Mouse (Mus musculus) left cerebral cortex, postnatal 14 days (tissue): Measurements from ENCODE around the gene Hacl1. TPM values are rescaled to one million over a fixed set of nuclear protein-coding genes. Genes with fewer than 3 reads are reported as not detected.

Source experiments
- DNase-seq, 2 experiments: peaks; one replicate each; pipeline ENCODE4 v3.0.0; 2021 to 2022; ENCODE audit warnings: low spot score in 2 of 2, mixed read lengths in 1 of 2
- intact Hi-C: fragments of 180-260 bp; cut with DNase I; formaldehyde crosslinking; loops from one replicate; pipeline ENCODE4 v1.15.1; 2025
- total RNA-seq, 2 experiments: library from RNA; stranded (reverse); gene quantifications; 2 replicates each; pipeline ENCODE4 v1.2.3; 2021

The Hacl1 gene
- total RNA-seq, 2 experiments from 2014 or later = 5.0 to 6.9 TPM

DNA sequence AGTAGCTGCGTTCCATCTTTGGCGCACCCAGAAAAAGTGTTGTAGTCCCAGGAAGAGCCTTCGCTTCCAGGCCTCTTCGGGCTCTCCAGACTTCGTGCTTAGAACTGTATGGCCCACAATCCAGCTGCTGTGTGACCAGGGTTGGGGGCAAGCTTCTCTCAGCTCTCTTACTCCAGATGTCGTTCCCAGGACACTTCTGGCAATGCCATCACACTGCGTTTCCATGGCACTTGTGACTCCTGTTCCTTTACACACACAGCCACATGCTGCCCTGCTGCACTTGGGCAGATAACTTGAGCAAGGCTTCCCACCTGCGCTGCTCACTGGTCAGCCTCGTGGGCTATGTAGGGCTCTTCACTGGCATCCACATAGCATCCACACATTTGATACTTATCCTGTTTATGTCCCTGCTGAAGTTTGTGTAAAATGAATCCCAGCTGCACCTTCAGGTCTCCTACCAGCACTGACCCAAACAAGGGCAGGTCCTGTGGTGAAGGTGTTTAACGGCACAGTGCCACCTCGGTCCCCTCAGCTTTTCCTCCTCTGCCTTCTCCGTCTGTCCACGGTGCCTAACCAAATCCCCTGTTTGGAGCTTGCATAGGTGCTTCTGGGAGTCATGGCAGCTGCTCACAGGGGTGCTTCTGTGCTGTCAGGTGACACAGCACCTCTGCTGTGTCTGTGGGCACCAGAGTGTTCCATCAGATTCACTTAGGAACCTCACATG lies 22.5 kb upstream of the Hacl1 start:
- DNase-seq = no peak
- intact Hi-C loops = no loop called here

DNA sequence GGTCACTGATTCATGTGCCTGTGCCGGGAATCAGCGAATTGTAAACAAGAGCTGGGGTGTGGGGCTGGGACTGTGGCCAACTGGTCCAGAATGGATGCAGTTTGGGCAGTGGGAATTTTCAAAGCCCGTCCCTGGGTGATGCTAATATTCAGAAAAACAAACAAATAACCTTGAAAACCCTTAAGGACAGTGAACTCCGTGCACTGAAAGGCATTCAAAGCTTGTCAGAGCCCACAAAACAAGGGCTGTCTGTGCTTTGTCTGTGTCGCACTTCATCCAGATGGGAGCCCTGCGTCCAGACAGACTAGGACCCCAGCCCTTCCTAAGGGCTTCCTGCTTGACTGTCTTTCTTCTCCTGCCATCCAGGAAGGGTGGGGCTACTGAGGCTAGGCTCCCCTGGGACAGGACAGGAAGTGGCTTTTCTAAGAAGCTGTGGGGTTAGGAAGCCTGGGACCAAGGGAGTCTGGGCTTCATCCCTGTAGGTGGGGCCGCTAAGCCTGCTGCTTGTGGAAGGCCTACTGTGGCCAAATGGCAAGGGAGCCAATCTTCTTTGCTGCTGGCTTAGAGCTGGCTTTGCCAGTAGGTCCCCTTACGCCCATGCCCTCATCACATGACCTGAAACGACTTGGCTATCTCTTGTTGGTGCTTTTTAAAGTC lies 21.6 kb upstream of the Hacl1 start:
- DNase-seq = no peak
- intact Hi-C loops = no loop called here

DNA sequence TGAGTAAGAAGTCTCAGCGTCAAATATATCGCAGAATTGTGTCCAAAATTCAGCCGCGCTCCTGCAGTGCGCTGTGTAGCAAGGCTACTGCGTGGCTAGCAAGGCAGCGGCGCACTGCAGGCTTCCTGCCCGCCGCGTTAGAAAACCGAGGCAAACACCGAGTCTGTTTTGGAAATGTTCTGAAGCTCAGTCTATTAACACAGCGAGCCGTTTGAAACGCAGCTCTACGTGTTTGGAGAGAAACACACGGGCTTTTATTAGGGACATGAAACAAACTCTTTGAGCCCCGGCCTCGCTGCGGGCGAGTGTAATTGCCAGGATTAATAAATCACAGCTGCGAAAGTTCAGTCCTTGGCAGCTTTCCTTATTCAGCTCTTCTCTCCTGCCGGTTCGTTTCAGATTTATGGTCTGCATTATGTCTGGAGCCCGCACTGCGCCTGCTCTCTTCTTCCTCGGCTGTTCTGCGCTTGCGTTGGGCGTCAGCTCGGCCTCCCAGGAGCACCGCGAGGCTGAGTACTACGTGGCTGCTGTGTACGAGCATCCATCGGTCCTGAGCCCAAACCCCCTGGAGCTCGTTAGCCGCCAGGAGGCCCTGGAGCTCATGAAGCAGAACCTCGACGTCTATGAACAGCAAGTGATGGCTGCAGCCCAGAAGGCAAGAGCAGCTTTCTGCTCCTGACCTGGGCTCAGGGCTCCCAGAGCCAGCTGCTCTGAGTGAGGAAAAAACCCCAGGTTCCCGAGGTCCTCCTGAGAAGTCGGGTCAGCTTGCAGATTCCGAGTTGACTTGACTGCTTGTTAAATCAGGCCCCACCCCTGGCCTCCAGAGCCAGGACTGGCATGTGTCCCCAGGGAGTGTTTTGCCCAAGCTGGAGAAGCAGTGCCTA lies 20.8 kb upstream of the Hacl1 start:
- intact Hi-C loops = loop anchor here (2.0 kb wide), 1 partner anchor 119 kb away; no protein-coding TSS in a partner anchor
- DNase-seq = peak; percentile 89 to 92

DNA sequence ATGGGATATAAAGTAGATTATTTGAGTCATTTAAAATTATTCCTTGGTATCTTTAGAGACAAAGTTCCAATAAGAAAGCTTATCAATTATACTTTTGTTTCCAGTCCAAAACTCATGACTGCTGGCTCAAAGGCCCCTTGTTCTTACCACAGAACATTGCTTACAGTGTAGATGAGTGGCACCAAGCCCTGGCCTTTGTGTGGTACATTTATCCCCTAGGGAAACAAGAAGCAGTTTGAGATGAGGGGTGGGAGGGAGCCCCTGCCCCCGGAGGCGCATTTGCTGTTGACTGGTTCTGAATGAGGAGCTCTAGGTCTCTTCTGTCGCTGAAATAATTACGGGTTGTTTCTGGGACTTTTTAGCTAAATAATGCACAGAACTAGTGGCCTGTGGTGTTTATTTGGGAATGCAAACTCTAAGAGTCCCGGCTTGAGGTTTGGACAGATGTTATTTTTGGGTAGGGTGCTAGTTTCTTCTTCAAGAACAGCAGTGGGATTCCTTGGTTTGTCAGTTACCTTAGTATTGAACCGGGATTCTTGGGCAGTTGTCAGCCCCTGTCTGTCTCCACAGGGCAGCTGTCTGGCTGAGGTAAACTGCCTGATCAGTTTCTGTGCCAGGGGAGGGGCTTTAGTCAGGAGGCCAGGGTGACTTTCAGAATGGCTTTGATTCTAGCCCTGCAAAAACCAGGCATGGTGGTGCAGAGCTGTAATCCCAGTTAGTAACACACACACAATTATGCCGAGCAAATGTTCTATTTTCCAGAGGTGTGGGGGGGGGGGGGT lies 19.4 kb upstream of the Hacl1 start:
- no peak for DNase-seq
- intact Hi-C loops = loop anchor here (2.0 kb wide), 1 partner anchor 120 kb away; no protein-coding TSS in a partner anchor

DNA sequence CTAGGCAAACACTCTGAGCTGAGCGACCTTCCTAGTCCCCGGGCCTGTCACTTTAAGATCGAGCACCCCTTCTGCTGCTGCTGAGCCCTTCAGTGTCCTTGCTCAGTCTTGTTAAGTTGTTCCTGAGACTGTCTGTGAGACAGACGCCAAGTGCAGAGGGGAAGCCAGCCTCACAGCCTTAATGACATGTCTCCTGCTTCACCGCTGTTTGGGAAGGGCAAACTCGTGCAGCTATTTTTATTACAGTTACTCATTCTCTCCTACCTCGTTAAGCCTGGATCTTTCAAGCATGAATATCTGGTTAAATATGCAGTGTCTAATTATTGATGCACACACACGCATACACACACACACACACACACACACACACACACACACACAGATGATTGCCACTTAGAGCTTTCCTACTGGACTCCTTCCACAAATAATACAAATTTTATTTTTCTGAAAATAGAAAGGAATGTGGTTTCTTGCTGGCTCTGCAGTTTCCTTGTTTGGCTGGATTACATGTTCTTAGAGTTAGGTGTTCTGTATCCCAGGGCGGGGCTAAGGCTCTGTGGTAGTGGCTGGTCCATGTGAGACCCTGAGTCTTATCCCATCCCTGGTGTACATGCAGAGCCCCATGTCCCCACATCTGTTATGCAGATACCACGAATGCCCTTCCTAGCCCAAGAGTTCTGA lies 18.6 kb upstream of the Hacl1 start:
- intact Hi-C loops = loop anchor here (2.0 to 10.0 kb wide), 3 partner anchors 121 to 418 kb away; no protein-coding TSS in a partner anchor
- DNase-seq = peak in 1 of 2 experiments; percentile 74

DNA sequence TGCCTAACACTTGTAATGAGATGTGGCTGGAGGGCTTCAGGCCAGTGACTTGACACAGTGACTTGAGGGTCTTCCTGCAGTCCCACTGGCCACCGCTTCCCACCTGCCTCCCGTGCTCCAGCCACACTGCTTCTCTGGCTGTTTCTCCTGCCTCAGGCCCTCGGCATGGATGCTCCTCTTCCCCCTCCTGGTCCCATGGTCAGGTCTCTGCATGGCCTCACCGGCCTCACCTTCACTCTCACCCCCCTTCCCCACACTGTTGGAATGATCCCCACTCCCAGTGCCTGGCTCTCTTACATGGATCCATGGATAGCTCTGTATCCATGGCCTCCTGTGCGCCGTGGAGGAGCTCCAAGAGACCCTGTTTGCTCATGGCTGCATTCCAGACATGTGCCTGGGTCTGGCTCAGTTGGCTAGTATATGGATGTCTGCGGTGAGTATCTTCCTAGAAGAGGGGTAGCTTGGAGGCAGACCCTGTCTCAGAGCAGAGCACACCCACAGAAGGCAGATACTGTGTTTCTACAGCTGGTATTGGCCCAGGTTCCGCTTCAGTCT lies 17.1 kb upstream of the Hacl1 start:
- intact Hi-C loops = loop anchor here (5.0 to 10.0 kb wide), 2 partner anchors 287 to 419 kb away; no protein-coding TSS in a partner anchor
- no peak for DNase-seq

DNA sequence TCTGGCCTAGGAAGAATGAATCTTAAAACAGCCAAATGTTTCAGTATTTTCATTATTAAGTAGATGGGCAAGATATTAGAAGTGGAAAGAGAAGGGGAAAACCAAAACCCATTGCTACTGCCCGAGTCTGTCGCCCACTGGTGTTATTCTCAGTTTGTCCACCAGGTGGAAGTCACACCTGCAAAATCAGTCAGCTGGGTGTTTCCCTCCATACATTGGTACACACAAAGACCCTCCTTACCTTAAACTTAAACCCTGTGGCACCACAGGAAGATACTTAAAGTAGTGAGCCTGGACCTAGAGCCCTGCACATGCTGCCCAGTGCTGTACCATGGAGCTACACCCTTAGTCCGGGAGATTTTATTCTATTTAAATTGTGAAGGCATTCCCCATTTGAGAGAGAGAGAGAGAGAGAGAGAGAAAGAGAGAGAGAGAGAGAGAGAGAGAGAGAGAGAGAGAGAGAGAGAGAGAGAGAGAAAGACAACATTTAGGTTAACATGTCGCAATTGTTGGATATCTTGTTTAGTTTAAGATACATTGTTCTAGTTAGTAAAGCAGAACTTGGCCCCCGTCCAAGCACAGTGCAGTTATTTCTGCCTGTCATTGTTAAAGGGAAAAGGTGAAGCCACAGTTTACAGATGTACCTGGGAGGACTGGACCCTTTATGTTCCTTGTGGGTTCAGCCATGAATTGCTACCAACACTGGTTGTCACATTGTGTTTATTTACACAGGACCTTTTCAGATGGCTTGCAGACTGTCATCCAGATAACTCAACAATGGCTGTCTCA lies 16.0 kb upstream of the Hacl1 start:
- intact Hi-C loops = loop anchor here (2.0 to 10.0 kb wide), 3 partner anchors 134 to 420 kb away; no protein-coding TSS in a partner anchor
- peak; percentile 85 to 86 for DNase-seq

DNA sequence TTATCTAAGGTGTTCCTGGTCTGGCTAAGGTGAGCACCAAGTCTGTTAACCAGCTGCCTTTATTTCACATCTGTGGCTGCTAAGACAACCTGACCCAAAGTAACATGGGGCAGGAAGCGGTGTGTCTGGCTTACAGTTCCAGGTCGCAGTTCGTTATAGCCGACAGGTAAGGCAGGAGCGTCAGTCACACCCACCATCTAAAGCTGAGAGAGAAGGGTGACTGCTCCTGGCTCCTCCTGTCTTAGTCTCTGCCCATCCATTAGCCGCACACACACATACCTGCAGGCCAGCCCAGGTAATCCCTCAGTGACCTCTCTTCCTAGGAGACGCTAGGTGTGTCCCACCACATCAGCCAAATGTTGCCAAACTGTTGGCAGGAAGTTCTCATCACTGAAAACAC lies 15.3 kb upstream of the Hacl1 start:
- no peak for DNase-seq
- intact Hi-C loops = loop anchor here (2.0 to 10.0 kb wide), 3 partner anchors 134 to 421 kb away; no protein-coding TSS in a partner anchor

DNA sequence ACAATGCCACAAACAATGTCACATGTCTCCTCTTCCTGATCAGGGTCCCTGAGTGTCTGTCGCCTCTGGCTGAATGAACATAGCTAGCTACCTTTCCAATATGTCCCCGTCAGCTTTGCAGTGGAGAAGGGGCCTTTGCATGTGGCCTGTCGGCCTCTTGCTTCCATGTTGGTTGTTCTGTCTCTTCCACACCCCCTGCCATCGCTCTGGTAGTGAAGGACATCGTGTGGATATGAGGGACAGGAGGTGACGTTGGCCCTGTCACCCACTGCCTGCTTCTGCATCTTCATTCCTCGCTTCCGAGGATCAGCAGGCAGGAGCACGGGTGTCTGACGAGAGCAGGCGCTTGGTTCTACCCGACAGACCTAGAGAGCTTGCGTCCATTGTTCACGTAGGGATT lies 14.3 kb upstream of the Hacl1 start:
- DNase-seq = no peak
- intact Hi-C loops = loop anchor here (5.0 to 10.0 kb wide), 2 partner anchors 289 to 422 kb away; no protein-coding TSS in a partner anchor

DNA sequence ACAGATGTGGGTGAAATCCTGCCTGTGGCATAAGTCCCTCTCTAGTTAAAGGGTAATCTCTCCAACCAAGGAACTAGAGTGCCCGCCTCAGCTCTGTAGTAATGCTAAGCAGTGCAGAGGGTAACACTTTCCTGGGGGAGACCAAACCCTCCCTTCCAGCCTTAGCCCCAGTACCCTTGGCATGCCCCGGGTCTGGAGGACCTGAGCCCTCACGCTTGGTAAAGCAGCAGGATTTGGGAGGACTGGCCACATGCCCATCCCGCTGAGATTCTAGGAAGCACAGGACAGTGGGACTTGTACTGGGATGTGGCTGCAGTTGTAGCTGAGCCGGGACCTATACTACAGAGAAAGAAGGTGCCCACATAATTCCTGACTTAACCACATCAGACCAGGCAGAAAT lies 13.7 kb upstream of the Hacl1 start:
- no peak for DNase-seq
- intact Hi-C loops = loop anchor here (5.0 to 10.0 kb wide), 2 partner anchors 290 to 422 kb away; no protein-coding TSS in a partner anchor

DNA sequence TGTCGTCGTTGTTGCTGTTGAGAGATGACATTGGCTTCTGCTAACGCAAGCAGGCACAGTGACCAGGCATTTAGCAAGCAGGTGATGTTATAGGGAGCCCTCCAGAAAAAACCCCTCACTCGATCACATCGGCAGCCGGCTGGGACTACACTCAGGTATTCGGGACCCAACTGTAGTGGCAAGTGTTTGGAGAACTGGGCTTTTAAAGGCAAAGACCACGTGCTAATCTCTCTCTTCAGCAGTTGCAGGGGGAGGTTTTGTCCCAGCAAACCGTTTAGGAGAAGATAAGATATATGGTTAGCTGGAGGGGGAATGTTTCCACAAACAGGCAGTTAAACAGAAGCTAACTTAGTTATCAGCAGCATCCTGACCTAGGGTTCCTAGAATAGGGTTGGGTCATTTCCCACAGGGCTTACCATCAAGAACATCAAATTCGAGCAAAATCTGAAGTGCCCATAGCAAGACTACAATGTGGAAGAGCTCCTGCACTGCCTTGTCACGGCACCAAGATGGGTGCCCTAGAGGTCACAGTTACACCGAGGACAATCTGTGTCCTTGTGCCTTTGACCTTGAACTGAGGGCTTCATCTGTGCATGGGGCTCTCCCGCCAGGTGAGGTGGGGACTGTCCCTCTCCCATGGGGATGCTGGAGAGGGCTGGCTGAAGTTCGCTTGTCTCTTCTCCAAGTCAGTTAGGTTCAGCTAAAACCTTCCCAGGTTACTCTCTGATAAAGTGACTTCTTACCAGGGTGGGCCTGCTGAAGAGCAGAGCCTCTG lies 12.2 kb upstream of the Hacl1 start:
- intact Hi-C loops = loop anchor here (10.0 kb wide), 1 partner anchor 292 kb away; no protein-coding TSS in a partner anchor
- no peak for DNase-seq

DNA sequence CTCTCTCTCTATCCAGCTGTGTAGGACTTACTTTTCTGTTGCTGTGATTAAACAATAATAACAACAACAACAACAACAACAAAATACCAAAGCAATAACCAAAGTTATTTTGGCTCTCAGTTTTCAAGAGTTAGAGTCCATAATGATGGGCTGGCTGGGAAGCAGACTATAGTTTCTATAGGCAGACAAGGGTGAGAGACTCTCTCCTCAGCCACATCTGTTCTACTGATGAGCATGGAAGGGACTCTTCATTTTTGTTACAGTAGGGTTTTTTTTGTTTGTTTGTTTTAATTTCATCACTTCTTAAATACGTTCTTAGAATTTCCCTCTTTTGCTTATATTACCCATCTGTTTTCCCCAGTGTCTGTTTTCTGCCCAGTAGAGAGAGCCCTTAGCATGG lies 11.5 kb upstream of the Hacl1 start:
- DNase-seq = no peak
- intact Hi-C loops = loop anchor here (10.0 kb wide), 1 partner anchor 292 kb away; no protein-coding TSS in a partner anchor

DNA sequence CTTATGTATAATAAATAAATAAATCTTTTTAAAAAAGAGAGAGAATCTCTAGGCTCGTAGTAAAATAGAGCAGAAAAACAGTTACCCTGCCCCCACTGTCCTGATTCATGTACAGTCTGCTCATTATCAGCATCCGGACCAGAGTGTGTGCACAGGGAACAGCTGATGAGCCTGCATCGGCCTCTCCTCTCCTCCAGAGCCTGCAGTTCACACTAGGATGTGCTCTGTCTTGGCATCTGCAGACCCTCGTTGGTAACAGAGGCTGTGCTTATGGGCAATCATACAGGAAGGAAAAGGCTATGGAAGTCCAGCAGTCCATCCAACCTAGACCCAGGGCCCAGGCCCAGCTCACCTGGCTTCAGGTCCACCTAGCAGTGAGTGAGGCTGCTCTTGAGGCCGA lies 11.0 kb upstream of the Hacl1 start:
- DNase-seq = no peak
- intact Hi-C loops = loop anchor here (10.0 kb wide), 1 partner anchor 293 kb away; no protein-coding TSS in a partner anchor

DNA sequence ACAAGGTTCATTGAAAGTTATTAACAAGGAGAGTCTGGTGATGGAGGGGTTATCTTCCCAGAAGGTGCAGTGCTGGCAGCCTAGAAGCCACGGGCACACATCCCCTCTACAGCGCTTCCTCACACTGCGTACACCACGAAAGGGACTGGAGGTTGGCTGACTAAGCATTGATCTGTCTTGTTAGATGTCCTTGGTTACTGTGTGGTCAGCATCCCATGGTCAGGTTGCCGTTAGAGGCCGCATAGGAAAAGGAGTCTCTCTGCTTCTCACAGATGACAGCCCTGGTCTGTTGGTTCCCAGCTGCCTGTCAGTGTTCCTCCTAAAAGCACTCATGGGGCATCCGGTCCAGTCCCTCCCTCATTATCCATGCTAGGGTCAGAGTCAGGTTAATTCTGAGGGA lies 10.1 kb upstream of the Hacl1 start:
- intact Hi-C loops = loop anchor here (10.0 kb wide), 1 partner anchor 294 kb away; no protein-coding TSS in a partner anchor
- no peak for DNase-seq

DNA sequence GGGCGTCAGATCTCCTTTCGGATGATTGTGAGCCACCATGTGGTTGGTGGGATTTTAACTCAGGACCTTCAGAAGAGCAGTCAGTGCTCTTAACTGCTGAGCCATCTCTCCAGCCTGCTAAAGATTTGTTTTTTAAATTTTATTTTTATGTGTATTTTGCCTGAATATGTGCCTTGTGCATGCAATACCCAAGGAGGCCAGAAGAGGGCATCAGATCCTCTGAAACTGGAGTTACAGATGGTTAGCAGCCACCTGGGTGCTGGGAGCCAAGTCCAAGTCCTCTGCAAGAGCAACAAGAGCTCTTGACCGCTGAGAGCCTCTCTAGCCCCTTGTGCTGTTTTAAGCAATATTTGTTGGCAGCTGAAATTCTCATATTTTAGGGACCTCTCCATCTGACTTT lies 9.3 kb upstream of the Hacl1 start:
- DNase-seq = no peak
- intact Hi-C loops = loop anchor here (10.0 kb wide), 1 partner anchor 294 kb away; no protein-coding TSS in a partner anchor

DNA sequence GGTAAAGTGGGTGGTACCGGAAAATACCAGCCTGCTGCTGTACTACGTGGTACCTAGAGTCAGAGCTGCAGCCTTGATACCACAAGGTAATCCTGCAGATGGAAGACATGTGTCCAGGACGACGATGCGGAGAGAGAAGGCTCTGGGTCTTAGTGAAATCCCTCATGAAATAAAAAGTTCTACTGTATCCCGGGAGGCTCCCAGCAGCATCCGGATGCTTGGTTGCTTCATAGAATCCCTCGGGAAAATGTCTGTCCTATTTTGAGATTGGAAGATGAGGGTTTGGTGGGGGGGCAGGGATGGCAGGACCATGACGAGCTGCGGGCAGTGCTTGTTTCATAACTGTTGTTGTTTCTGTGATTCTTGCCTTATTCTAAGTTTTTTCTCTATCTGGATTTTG lies 6.9 kb upstream of the Hacl1 start:
- intact Hi-C loops = no loop called here

More for the DNA sequence above, 6.9 kb upstream of the Hacl1 start:
- no peak for DNase-seq
